Mouse (Mus musculus) liver, embryonic 11.5 days (tissue): ENCODE measurements around the gene Hoxa2. TPM values are rescaled to one million over a fixed set of nuclear protein-coding genes. Genes with fewer than 3 reads are reported as not detected.

Experiments
- ATAC-seq: fragments of 200-750 bp; cut with Nextera tagmentation; replicated peaks from 2 replicates; pipeline ENCODE4 v1.8.0; 2017; ENCODE audit warnings: moderate number of reproducible peaks, mild to moderate bottlenecking, moderate TSS enrichment, moderate library complexity; ENCODE audit not compliant: low FRiP score
- DNase-seq: peaks from one replicate; pipeline ENCODE4 v3.0.0-alpha.2; 2017; ENCODE audit warnings: low spot score
- H3K27ac ChIP-seq: fragments of 300-500 bp; sonication (generic); 2 replicates; pipeline ENCODE4 v1.5.1; 2014; ENCODE audit warnings: mild to moderate bottlenecking, low read depth, low read length, control low read depth
- H3K27me3 ChIP-seq: fragments of 300-500 bp; sonication (generic); replicated peaks from 2 replicates; pipeline ENCODE4 v1.6.1; 2014; ENCODE audit warnings: low read length, mixed read lengths; ENCODE audit not compliant: control insufficient read depth, insufficient read depth
- H3K36me3 ChIP-seq: fragments of 300-500 bp; sonication (generic); 2 replicates; pipeline ENCODE4 v1.6.1; 2014; ENCODE audit warnings: mild to moderate bottlenecking, low read length, moderate library complexity, mixed read lengths; ENCODE audit not compliant: control insufficient read depth, insufficient read depth
- H3K4me1 ChIP-seq: fragments of 300-500 bp; sonication (generic); replicated peaks from 2 replicates; pipeline ENCODE4 v1.6.1; 2014; ENCODE audit warnings: low read length, mixed read lengths; ENCODE audit not compliant: control insufficient read depth, insufficient read depth
- H3K4me2 ChIP-seq: fragments of 300-500 bp; sonication (generic); 2 replicates; pipeline ENCODE4 v1.6.1; 2014; ENCODE audit warnings: mild to moderate bottlenecking, control low read depth, moderate library complexity
- H3K4me3 ChIP-seq: fragments of 300-500 bp; sonication (generic); 2 replicates; pipeline ENCODE4 v1.5.1; 2014; ENCODE audit warnings: low read depth, low read length, control low read depth
- H3K9ac ChIP-seq: fragments of 300-500 bp; sonication (generic); 2 replicates; pipeline ENCODE4 v1.6.1; 2014; ENCODE audit warnings: low read depth, low read length, control low read depth
- H3K9me3 ChIP-seq: fragments of 300-500 bp; sonication (generic); 2 replicates; pipeline ENCODE4 v1.6.1; 2016; ENCODE audit warnings: low read length, inconsistent platforms, mixed read lengths; ENCODE audit not compliant: control insufficient read depth
- WGBS: fragments of 180-500 bp; shearing (Covaris S2); extraction: QIAGEN DNeasy Blood & Tissue Kit; methylation state at CpG from one replicate; pipeline ENCODE4 v1.1.7; 2014; 5-methylcytosine and 5-hydroxymethylcytosine counted together
- polyA plus RNA-seq: library from polyadenylated mRNA; unstranded; fragments of >200 nt; fragmentation: Nextera tagmentation; extraction: Ambion mirVana; gene quantifications from 2 replicates; pipeline ENCODE4 v1.2.1, GENCODE M21; 2014

Gene Hoxa2
- polyA plus RNA-seq, 1 experiment from 2014 or later = 4.3 TPM

DNA sequence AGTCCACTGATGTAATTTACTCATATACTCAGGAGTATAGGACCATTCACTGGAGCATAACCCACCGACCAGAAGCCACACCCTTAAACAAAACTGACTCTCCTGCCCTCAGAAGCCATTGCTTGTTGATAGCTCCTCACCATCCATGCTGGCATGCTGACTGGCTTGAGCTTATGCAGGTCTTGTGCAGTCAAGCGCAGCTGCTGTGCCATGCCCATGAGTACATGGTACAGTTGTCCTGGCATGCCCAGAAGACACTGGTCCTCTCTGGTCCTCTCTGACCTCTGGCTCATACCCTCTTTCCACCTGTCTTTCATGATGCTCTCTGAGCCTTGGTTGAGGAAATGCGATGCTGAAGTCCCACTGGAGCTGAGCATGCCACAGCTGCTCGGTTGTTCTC is 41.0 kb downstream of the Hoxa2 start:
- H3K9ac ChIP-seq = no peak overlapping the region
- no peak overlapping the region for H3K4me2 ChIP-seq
- no peaks in the 10 kb centered on the region for H3K9me3 ChIP-seq
- ATAC-seq (no peak), DNase-seq (no peak)
- no peaks in the 10 kb centered on the region for H3K27me3 ChIP-seq
- WGBS = 69% methylated on average over 4 of the region's 4 CpGs
- H3K4me1 ChIP-seq = no peaks in the 10 kb centered on the region
- H3K27ac ChIP-seq = no peak overlapping the region
- H3K4me3 ChIP-seq = no peak overlapping the region
- H3K36me3 ChIP-seq = no peaks in the 10 kb centered on the region

GRCm38 (mm10) chr6:52121173-52121572 is 43.5 kb downstream of the Hoxa2 start:
- DNase-seq (no peak), ATAC-seq (no peak)
- Histone ChIP-seq H3K4me3 (no peak overlapping the region), H3K27me3 (peaks cover 7% of the 10 kb centered on the region), H3K4me2 (no peak overlapping the region), H3K27ac (no peak overlapping the region), H3K9ac (no peak overlapping the region), H3K9me3 (no peaks in the 10 kb centered on the region), H3K4me1 (no peaks in the 10 kb centered on the region), H3K36me3 (no peaks in the 10 kb centered on the region)
- WGBS = 48% methylated on average over 3 of the region's 3 CpGs

- Histone ChIP-seq H3K9me3 (no peaks in the 10 kb centered on the region), H3K9ac (no peak overlapping the region), H3K4me2 (no peak overlapping the region), H3K27ac (no peak overlapping the region), H3K27me3 (peaks cover 7% of the 10 kb centered on the region), H3K4me1 (no peaks in the 10 kb centered on the region), H3K36me3 (no peaks in the 10 kb centered on the region), H3K4me3 (no peak overlapping the region)
- no peak for ATAC-seq
- 45% methylated on average over 6 of the region's 6 CpGs for WGBS
- no peak for DNase-seq
Observed at GRCm38 (mm10) chr6:52118903-52119635, 45.6 kb downstream of the Hoxa2 start.

DNA sequence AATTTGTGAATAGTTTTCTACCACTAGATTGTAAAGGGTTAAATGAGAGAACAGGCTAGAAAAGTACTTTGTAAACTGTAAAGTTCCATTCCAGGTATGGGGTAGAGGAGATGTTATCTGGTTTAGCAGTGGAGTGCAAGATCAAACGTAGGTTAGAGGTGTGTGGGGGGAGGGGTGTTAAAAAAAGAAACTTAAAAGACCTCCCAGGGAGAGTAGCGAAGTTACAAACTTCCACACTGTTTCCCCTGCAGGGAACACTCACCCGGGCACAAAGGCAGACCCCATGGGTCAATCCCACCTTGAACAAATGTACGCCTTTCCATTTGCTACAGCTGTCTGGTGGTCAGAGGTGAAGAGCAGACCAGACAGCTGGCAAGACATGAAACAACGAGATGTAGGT is 48.7 kb downstream of the Hoxa2 start:
- 14% methylated on average over 5 of the region's 5 CpGs for WGBS
- Histone ChIP-seq H3K4me1 (no peaks in the 10 kb centered on the region), H3K27me3 (peaks cover 7% of the 10 kb centered on the region), H3K27ac (no peak overlapping the region), H3K36me3 (no peaks in the 10 kb centered on the region), H3K9me3 (no peaks in the 10 kb centered on the region), H3K9ac (no peak overlapping the region), H3K4me2 (no peak overlapping the region), H3K4me3 (no peak overlapping the region)
- ATAC-seq (no peak), DNase-seq (no peak)

Other genes with a start within 250 kb of the Hoxa2 start
- 33.9 and 35.5 TPM in 2 replicates for gene Skap2, start 152.3 kb downstream of the Hoxa2 start, polyA plus RNA-seq
- gene Hoxa1, start 6.5 kb downstream of the Hoxa2 start, polyA plus RNA-seq = 2.6 and 3.2 TPM in 2 replicates
- gene 5730596B20Rik, start 12.7 kb upstream of the Hoxa2 start, polyA plus RNA-seq = 0.60 and 1.0 TPM in 2 replicates
- 2.3 and 3.1 TPM in 2 replicates for gene Hoxa4, start 26.9 kb upstream of the Hoxa2 start, polyA plus RNA-seq
- gene Hoxa5, start 39.8 kb upstream of the Hoxa2 start, polyA plus RNA-seq = 8.0 and 9.7 TPM in 2 replicates
- gene Hoxa6, start 43.9 kb upstream of the Hoxa2 start, polyA plus RNA-seq = 0.45 and 0.71 TPM in 2 replicates
- 2.8 and 2.9 TPM in 2 replicates for gene Hoxa3, start 48.5 kb upstream of the Hoxa2 start, polyA plus RNA-seq
- not detected in 2 replicates for gene Gm28308, start 48.5 kb upstream of the Hoxa2 start, polyA plus RNA-seq
- 2.7 and 3.1 TPM in 2 replicates for gene Hoxa7, start 57.0 kb upstream of the Hoxa2 start, polyA plus RNA-seq
- gene Hoxa9, start 66.3 kb upstream of the Hoxa2 start, polyA plus RNA-seq = 1.8 and 2.2 TPM in 2 replicates
- 0.91 and 2.2 TPM in 2 replicates for gene Hoxa10, start 76.0 kb upstream of the Hoxa2 start, polyA plus RNA-seq
- gene Hoxa11, start 81.0 kb upstream of the Hoxa2 start, polyA plus RNA-seq = 0.18 and 0.26 TPM in 2 replicates
- gene Hoxa13, start 96.0 kb upstream of the Hoxa2 start, polyA plus RNA-seq = 0.15 and 0.30 TPM in 2 replicates
- 0.12 TPM in 1 of 2 replicates, not detected in the other for gene Evx1, start 148.7 kb upstream of the Hoxa2 start, polyA plus RNA-seq